Mouse (Mus musculus): ENCODE data around the gene Sox5. TPM values are rescaled to one million over a fixed set of nuclear protein-coding genes. Genes with fewer than 3 reads are reported as not detected.
A peak's percentile ranks its signal among the peaks of the same experiment; 100 is the strongest.

The Sox5 gene
- total and polyA plus RNA-seq, 2 experiments from 2014 or later = 26.2 to 32.9 TPM

DNA sequence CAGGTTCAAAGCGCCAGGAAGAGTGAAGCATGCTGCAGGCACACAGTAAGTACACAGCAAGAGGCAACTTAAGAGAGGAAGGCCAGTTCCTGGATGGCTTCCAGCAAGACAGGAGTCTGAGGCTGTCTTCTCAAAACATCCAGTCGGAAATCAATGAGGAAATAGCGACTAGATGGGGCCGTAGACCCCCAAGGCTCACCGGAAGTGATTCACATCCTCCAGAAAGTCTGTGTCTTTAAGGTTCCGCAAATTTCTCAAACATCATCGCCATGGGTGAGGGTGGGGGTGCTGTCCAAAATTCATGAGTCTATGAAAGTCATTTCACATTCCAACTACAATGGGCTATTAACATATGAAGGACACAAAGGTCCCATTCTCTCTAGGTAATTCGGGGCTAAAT is 821.7 kb downstream of the Sox5 start:
- no peak for DNase-seq (ENCODE audit: low spot score)
- Histone ChIP-seq H3K4me2 (ENCODE audit: low read depth, low read length) (no peak overlapping the region), H3K27ac (no peak overlapping the region), H3K9ac (replicated peaks; ENCODE audit: low read length) (no peak overlapping the region), H3K4me3 (ENCODE audit: low read length) (no peak overlapping the region), H3K4me1 (ENCODE audit: insufficient read depth, low read length) (no peaks in the 10 kb centered on the region), H3K9me3 (ENCODE audit: low read length) (no peaks in the 10 kb centered on the region), H3K27me3 (ENCODE audit: insufficient read depth, low read length) (no peaks in the 10 kb centered on the region), H3K36me3 (ENCODE audit: insufficient read depth, low read length) (no peaks in the 10 kb centered on the region)
- TF ChIP-seq CTCF (IDR thresholded peaks at IDR 0.05; ENCODE audit: low read depth) = no peak
- WGBS = 82% methylated on average over 8 of the region's 8 CpGs
- no peak for ATAC-seq

GRCm38 (mm10) chr6:143958372-143958771 is 823.4 kb downstream of the Sox5 start:
- WGBS = 81% methylated on average over 7 of the region's 7 CpGs
- no peak for ATAC-seq
- TF ChIP-seq CTCF (IDR thresholded peaks at IDR 0.05; ENCODE audit: low read depth) = no peak
- no peak for DNase-seq (ENCODE audit: low spot score)
- Histone ChIP-seq H3K4me1 (ENCODE audit: insufficient read depth, low read length) (no peaks in the 10 kb centered on the region), H3K4me3 (ENCODE audit: low read length) (no peak overlapping the region), H3K9ac (replicated peaks; ENCODE audit: low read length) (no peak overlapping the region), H3K36me3 (ENCODE audit: insufficient read depth, low read length) (no peaks in the 10 kb centered on the region), H3K27ac (no peak overlapping the region; the same call in 1 of the 2 replicates), H3K9me3 (ENCODE audit: low read length) (no peaks in the 10 kb centered on the region), H3K4me2 (ENCODE audit: low read depth, low read length) (no peak overlapping the region), H3K27me3 (ENCODE audit: insufficient read depth, low read length) (no peaks in the 10 kb centered on the region)

DNA sequence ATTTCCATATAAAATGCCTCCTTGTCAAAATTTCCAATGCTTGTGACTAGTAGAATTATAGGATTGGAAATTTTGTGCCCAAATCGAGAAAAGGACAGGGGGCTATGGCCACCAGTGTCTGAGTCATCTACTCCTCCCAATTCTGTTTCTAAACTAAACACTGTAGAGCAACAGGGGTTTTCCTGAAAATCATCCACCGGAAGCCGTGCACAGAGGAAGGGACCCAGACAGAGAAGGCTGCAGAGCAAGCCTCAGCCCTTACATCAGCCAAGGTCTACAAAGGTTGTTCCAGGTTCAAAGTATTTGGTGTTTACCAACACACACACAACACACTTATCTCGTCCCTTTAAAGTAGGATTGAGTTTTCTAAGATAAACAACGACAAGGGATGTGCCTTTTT is 824.7 kb downstream of the Sox5 start:
- WGBS = 89% methylated on average over 5 of the region's 5 CpGs
- H3K36me3 ChIP-seq (ENCODE audit: insufficient read depth, low read length) = no peaks in the 10 kb centered on the region

GRCm38 (mm10) chr6:143948553-143949308 is 833.0 kb downstream of the Sox5 start:
- WGBS = 65% methylated on average over 12 of the region's 12 CpGs
- no peaks in the 10 kb centered on the region for H3K36me3 ChIP-seq (ENCODE audit: insufficient read depth, low read length)
- no peaks in the 10 kb centered on the region for H3K9me3 ChIP-seq (ENCODE audit: low read length)
- 0 out of 2 replicates have a peak, but pooled peaks cover 5% of the 10 kb centered on the region for H3K4me1 ChIP-seq (ENCODE audit: insufficient read depth, low read length)
- no peak overlapping the region for H3K4me3 ChIP-seq (ENCODE audit: low read length)
- DNase-seq (ENCODE audit: low spot score) = no peak
- no peak overlapping the region for H3K4me2 ChIP-seq (ENCODE audit: low read depth, low read length)
- no peak overlapping the region for H3K9ac ChIP-seq (replicated peaks; ENCODE audit: low read length)
- TF ChIP-seq CTCF (IDR thresholded peaks at IDR 0.05; ENCODE audit: low read depth) = no peak
- 0 out of 2 replicates have a peak, but pooled peaks have one; percentile 29 for ATAC-seq
- peak overlapping the region; percentile 32; the same call in 1 of the 2 replicates for H3K27ac ChIP-seq
- H3K27me3 ChIP-seq (ENCODE audit: insufficient read depth, low read length) = no peaks in the 10 kb centered on the region

More for the DNA sequence above, 824.7 kb downstream of the Sox5 start:
- no peak overlapping the region for H3K27ac ChIP-seq
- no peaks in the 10 kb centered on the region for H3K4me1 ChIP-seq (ENCODE audit: insufficient read depth, low read length)
- H3K4me3 ChIP-seq (ENCODE audit: low read length) = no peak overlapping the region
- no peak overlapping the region for H3K9ac ChIP-seq (replicated peaks; ENCODE audit: low read length)
- no peak for TF ChIP-seq CTCF (IDR thresholded peaks at IDR 0.05; ENCODE audit: low read depth)
- no peak overlapping the region for H3K4me2 ChIP-seq (ENCODE audit: low read depth, low read length)
- ATAC-seq (no peak), DNase-seq (ENCODE audit: low spot score) (no peak)
- no peaks in the 10 kb centered on the region for H3K9me3 ChIP-seq (ENCODE audit: low read length)
- H3K27me3 ChIP-seq (ENCODE audit: insufficient read depth, low read length) = no peaks in the 10 kb centered on the region

DNA sequence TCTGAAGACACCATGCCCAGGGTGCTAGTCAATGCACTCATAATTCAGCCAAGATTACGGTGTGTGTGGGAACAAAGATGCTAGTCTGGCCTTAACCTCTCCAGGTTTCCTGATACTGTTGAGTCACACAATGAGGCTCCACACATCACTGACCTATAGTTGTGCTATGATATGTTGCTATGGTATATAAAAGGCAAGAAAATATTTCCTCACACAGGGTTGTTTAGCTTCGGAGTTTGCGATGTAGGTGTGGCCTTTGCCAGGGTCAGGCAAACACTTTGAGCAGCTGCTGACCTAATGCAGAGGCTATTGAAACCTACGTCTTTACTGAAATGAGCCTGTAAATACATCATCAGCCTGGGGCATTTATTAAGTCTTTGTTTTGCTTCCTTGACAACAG is 833.7 kb downstream of the Sox5 start:
- H3K4me3 ChIP-seq (ENCODE audit: low read length) = no peak overlapping the region
- H3K27me3 ChIP-seq (ENCODE audit: insufficient read depth, low read length) = no peaks in the 10 kb centered on the region
- 0 out of 2 replicates have a peak, but pooled peaks cover 5% of the 10 kb centered on the region for H3K4me1 ChIP-seq (ENCODE audit: insufficient read depth, low read length)
- H3K9me3 ChIP-seq (ENCODE audit: low read length) = no peaks in the 10 kb centered on the region
- DNase-seq (ENCODE audit: low spot score) (no peak), ATAC-seq (no peak)
- no peaks in the 10 kb centered on the region for H3K36me3 ChIP-seq (ENCODE audit: insufficient read depth, low read length)
- H3K9ac ChIP-seq (replicated peaks; ENCODE audit: low read length) = no peak overlapping the region
- 79% methylated on average over 4 of the region's 4 CpGs for WGBS
- TF ChIP-seq CTCF (IDR thresholded peaks at IDR 0.05; ENCODE audit: low read depth) = no peak
- no peak overlapping the region for H3K4me2 ChIP-seq (ENCODE audit: low read depth, low read length)
- 0 out of 2 replicates have a peak overlapping the region, but pooled peaks have one; percentile 32 for H3K27ac ChIP-seq

- 93% methylated on average over 5 of the region's 5 CpGs for whole genome bisulfite sequencing
- no peaks in the 10 kb centered on the region for H3K4me1 ChIP-seq (ENCODE audit: insufficient read depth, low read length)
- no peak for ATAC-seq
These were observed 838.7 kb downstream of the Sox5 start for GRCm38 (mm10) chr6:143943126-143943525.

DNA sequence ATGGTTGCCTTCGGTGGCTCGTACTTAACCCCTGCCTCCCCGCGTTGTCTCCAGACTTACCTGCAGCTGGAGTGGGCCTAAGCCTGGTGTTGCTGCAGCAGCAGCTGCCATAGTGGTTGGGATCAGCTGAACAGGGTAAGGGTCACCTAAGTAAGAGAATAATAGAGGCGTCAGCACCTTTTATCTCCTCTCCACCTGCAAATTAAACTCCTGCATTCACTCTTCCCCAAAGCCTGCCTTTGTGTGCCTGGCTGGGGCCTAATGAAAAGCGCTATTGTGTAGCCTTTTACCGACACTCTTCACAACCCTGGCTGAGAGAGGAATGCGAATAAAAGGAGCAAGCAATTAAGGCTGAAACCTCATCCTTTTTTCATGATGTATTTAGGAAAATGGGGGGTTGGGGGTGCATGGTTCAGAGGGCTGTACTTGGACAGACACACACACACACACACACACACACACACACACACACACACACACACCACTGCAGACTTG is 840.4 kb downstream of the Sox5 start:
- H3K27ac ChIP-seq = no peak overlapping the region
- WGBS = 24% methylated on average over 8 of the region's 8 CpGs
- no peak overlapping the region for H3K4me3 ChIP-seq (ENCODE audit: low read length)
- TF ChIP-seq CTCF (IDR thresholded peaks at IDR 0.05; ENCODE audit: low read depth) = no peak
- ATAC-seq (no peak), DNase-seq (ENCODE audit: low spot score) (peak; percentile 10)
- no peaks in the 10 kb centered on the region for H3K9me3 ChIP-seq (ENCODE audit: low read length)
- no peaks in the 10 kb centered on the region for H3K4me1 ChIP-seq (ENCODE audit: insufficient read depth, low read length)
- H3K36me3 ChIP-seq (ENCODE audit: insufficient read depth, low read length) = no peaks in the 10 kb centered on the region
- H3K9ac ChIP-seq (replicated peaks; ENCODE audit: low read length) = no peak overlapping the region
- H3K4me2 ChIP-seq (ENCODE audit: low read depth, low read length) = no peak overlapping the region
- no peaks in the 10 kb centered on the region for H3K27me3 ChIP-seq (ENCODE audit: insufficient read depth, low read length)

More at GRCm38 (mm10) chr6:143943126-143943525, 838.7 kb downstream of the Sox5 start:
- DNase-seq (ENCODE audit: low spot score) = no peak
- no peak overlapping the region for H3K9ac ChIP-seq (replicated peaks; ENCODE audit: low read length)
- H3K27ac ChIP-seq = no peak overlapping the region
- H3K4me2 ChIP-seq (ENCODE audit: low read depth, low read length) = no peak overlapping the region
- no peaks in the 10 kb centered on the region for H3K36me3 ChIP-seq (ENCODE audit: insufficient read depth, low read length)
- H3K9me3 ChIP-seq (ENCODE audit: low read length) = no peaks in the 10 kb centered on the region
- H3K27me3 ChIP-seq (ENCODE audit: insufficient read depth, low read length) = no peaks in the 10 kb centered on the region
- no peak for TF ChIP-seq CTCF (IDR thresholded peaks at IDR 0.05; ENCODE audit: low read depth)
- no peak overlapping the region for H3K4me3 ChIP-seq (ENCODE audit: low read length)
